Mouse (Mus musculus) ES-Bruce4 (cell line): ENCODE data around the gene Tmem121.

ENCODE experiments used
- CTCF ChIP-seq: IDR thresholded peaks from one replicate; pipeline ENCODE4 v1.8.1; 2011; ENCODE audit warnings: low read depth, low read length
- EP300 ChIP-seq: IDR thresholded peaks from 2 replicates; pipeline ENCODE4 v1.6.1; 2011; ENCODE audit warnings: low read depth, low read length; ENCODE audit not compliant: insufficient read depth
- POLR2A ChIP-seq: IDR thresholded peaks from one replicate; pipeline ENCODE4 v1.8.1; 2011; ENCODE audit warnings: low read length; ENCODE audit not compliant: insufficient read depth

DNA sequence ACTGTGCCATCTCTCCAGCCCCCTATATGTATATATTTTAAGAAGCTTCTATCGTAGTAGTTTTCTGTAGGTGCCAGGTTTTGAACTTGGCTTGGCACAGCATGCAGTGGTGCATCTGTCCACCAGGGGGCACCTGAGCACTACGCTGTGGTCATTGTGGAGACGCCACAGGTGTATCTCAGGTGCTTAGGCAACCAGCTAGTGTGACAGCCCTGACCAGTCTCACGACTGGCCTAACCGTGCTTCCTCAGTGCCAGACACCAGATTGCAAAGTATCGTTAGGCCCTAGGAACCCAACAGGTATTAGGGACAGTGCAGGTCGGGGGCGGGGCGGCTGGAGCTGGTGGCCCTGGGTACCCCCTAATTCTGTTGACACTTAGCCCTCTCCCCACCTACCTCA is 35.6 kb downstream of the Tmem121 start:
- TF ChIP-seq POLR2A (no peak), CTCF (peak; percentile 79), EP300 (no peak)
